9 mouse cellular contexts compared by ENCODE assay signal in genomic region chr10:77864762-77865143, GRCm38 (mm10). TPM values are rescaled to one million over a fixed set of nuclear protein-coding genes. Genes with fewer than 3 reads are reported as not detected.
A peak's percentile ranks its signal among the peaks of the same experiment; 100 is the strongest.
DNase-seq lines count a peak whose midpoint lies in the region; ATAC-seq lines count a peak whose summit lies in the region.
"Had no signal": no experiment of that assay in that cellular context is flagged by ENCODE, and none has a peak within 500 bp of the region (broad histone marks: within the 10 kb centered on the region; RNA-seq: fewer than 3 reads in every experiment).

No protein-coding gene starts in this region.

- peaks cover 23% of the 10 kb centered on the region for H3K27me3 ChIP-seq in lung, embryonic 15.5 days
- H3K27me3 ChIP-seq in forebrain, embryonic 15.5 days = no peaks in the 10 kb centered on the region
- H3K27me3 ChIP-seq in limb, embryonic 13.5 days = 0 out of 2 replicates have a peak, but pooled peaks cover 3% of the 10 kb centered on the region
- H3K27me3 ChIP-seq in neural tube, embryonic 14.5 days (ENCODE audit: control insufficient read depth, insufficient read depth, low read length) = no peaks in the 10 kb centered on the region

- no peak for ATAC-seq in lung, embryonic 15.5 days (ENCODE audit: borderline replicate concordance, extremely low read depth, low FRiP score, low TSS enrichment)
- ATAC-seq in forebrain, embryonic 15.5 days (replicated peaks) = no peak
- ATAC-seq in limb, embryonic 13.5 days (ENCODE audit: low FRiP score, low read depth) = no peak
- peak; percentile 34; the same call in 1 of the 2 replicates for ATAC-seq in neural tube, embryonic 14.5 days (ENCODE audit: low read depth)
- no peak for ATAC-seq in megakaryocyte-erythroid progenitor cell, adult 5-6 weeks (replicated peaks; ENCODE audit: low FRiP score, low TSS enrichment, poor library complexity, severe bottlenecking)

- H3K4me3 ChIP-seq in lung, embryonic 15.5 days = no peak overlapping the region
- H3K4me3 ChIP-seq in forebrain, embryonic 15.5 days = peak overlapping the region; percentile 11; the same call in 1 of the 2 replicates
- peak overlapping the region; percentile 28 for H3K4me3 ChIP-seq in limb, embryonic 13.5 days
- no peak overlapping the region for H3K4me3 ChIP-seq in neural tube, embryonic 14.5 days (ENCODE audit: low read depth, low read length)

- WGBS in lung, embryonic 15.5 days = 36% methylated on average over 11 of the region's 11 CpGs
- WGBS in forebrain, embryonic 15.5 days = 35% methylated on average over 11 of the region's 11 CpGs
- 36% methylated on average over 11 of the region's 11 CpGs for WGBS in limb, embryonic 13.5 days
- 38% methylated on average over 11 of the region's 11 CpGs for WGBS in neural tube, embryonic 14.5 days

- no peaks in the 10 kb centered on the region for H3K9me3 ChIP-seq in lung, embryonic 15.5 days
- H3K9me3 ChIP-seq in forebrain, embryonic 15.5 days = no peaks in the 10 kb centered on the region
- no peaks in the 10 kb centered on the region for H3K9me3 ChIP-seq in limb, embryonic 13.5 days
- no peaks in the 10 kb centered on the region for H3K9me3 ChIP-seq in neural tube, embryonic 14.5 days (ENCODE audit: control insufficient read depth, low read length)

- no peak for DNase-seq in lung, postnatal 14 days
- DNase-seq in thymus, postnatal 10 days (ENCODE audit: low spot score in 2 of 2) = no peak
- DNase-seq in heart, postnatal 36 days = no peak

- intact Hi-C loops in heart, postnatal 36 days (cut with DNase I) = no loop called here

- H3K9ac ChIP-seq in lung, embryonic 15.5 days = no peak overlapping the region
- 0 out of 2 replicates have a peak overlapping the region, but pooled peaks have one; percentile 22 for H3K9ac ChIP-seq in forebrain, embryonic 15.5 days (replicated peaks)
- no peak overlapping the region for H3K9ac ChIP-seq in limb, embryonic 13.5 days
- no peak overlapping the region for H3K9ac ChIP-seq in neural tube, embryonic 14.5 days (replicated peaks; ENCODE audit: low read depth, low read length)

- H3K4me1 ChIP-seq in lung, embryonic 15.5 days = peaks cover 4% of the 10 kb centered on the region; the same call in 1 of the 2 replicates
- no peaks in the 10 kb centered on the region for H3K4me1 ChIP-seq in forebrain, embryonic 15.5 days
- 0 out of 2 replicates have a peak, but pooled peaks cover 5% of the 10 kb centered on the region for H3K4me1 ChIP-seq in limb, embryonic 13.5 days
- H3K4me1 ChIP-seq in neural tube, embryonic 14.5 days (ENCODE audit: control insufficient read depth, insufficient read depth, low read length) = no peaks in the 10 kb centered on the region

- H3K27ac ChIP-seq in lung, embryonic 15.5 days = no peak overlapping the region
- no peak overlapping the region for H3K27ac ChIP-seq in forebrain, embryonic 15.5 days (replicated peaks)
- no peak overlapping the region for H3K27ac ChIP-seq in limb, embryonic 13.5 days
- no peak overlapping the region for H3K27ac ChIP-seq in neural tube, embryonic 14.5 days (ENCODE audit: low read depth, low read length)

- H3K4me2 ChIP-seq in lung, embryonic 15.5 days = peak overlapping the region; percentile 33
- peak overlapping the region; percentile 18 for H3K4me2 ChIP-seq in forebrain, embryonic 15.5 days (replicated peaks)
- H3K4me2 ChIP-seq in limb, embryonic 13.5 days (replicated peaks) = peak overlapping the region; percentile 52
- H3K4me2 ChIP-seq in neural tube, embryonic 14.5 days (ENCODE audit: low read depth, low read length) = peak overlapping the region; percentile 0; the same call in 1 of the 2 replicates

- no peaks in the 10 kb centered on the region for H3K36me3 ChIP-seq in lung, embryonic 15.5 days
- H3K36me3 ChIP-seq in forebrain, embryonic 15.5 days = no peaks in the 10 kb centered on the region
- H3K36me3 ChIP-seq in limb, embryonic 13.5 days = no peaks in the 10 kb centered on the region
- no peaks in the 10 kb centered on the region for H3K36me3 ChIP-seq in neural tube, embryonic 14.5 days (ENCODE audit: control insufficient read depth, insufficient read depth, low read length)

RNA-seq across cellular contexts. Expression of gene Gm3285, which starts 3.0 kb away (rescaled TPM):
- polyA plus RNA-seq in lung, embryonic 15.5 days (2015; fragmentation: Nextera tagmentation; extraction: Ambion mirVana) = not detected in 2 replicates
- not detected in 2 replicates for polyA plus RNA-seq in forebrain, embryonic 15.5 days (2015; fragmentation: Nextera tagmentation; extraction: Ambion mirVana)
- not detected in 2 replicates for polyA plus RNA-seq in limb, embryonic 13.5 days (2015; fragmentation: Nextera tagmentation; extraction: Ambion mirVana)
- polyA plus RNA-seq in neural tube, embryonic 14.5 days (2014; fragmentation: Nextera tagmentation; extraction: Ambion mirVana) = not detected in 2 replicates
- total RNA-seq in megakaryocyte-erythroid progenitor cell, adult 5-6 weeks (2014; fragmentation: Nextera tagmentation) = not detected in 2 replicates
- total RNA-seq in megakaryocyte-erythroid progenitor cell, adult 5-6 weeks (2017) = not detected in 2 replicates
- not detected for total RNA-seq in heart, postnatal 36 days (2021)
- polyA plus RNA-seq: heart, postnatal 0 days had no signal

RNA-seq across cellular contexts. Expression of gene Gm10318, which starts 12.1 kb away (rescaled TPM):
- polyA plus RNA-seq in lung, embryonic 15.5 days (2015; fragmentation: Nextera tagmentation; extraction: Ambion mirVana) = not detected in 2 replicates
- polyA plus RNA-seq in forebrain, embryonic 15.5 days (2015; fragmentation: Nextera tagmentation; extraction: Ambion mirVana) = not detected in 2 replicates
- not detected in 2 replicates for polyA plus RNA-seq in limb, embryonic 13.5 days (2015; fragmentation: Nextera tagmentation; extraction: Ambion mirVana)
- polyA plus RNA-seq in neural tube, embryonic 14.5 days (2014; fragmentation: Nextera tagmentation; extraction: Ambion mirVana) = 0.30 TPM in 1 of 2 replicates, not detected in the other
- total RNA-seq in megakaryocyte-erythroid progenitor cell, adult 5-6 weeks (2014; fragmentation: Nextera tagmentation) = not detected in 2 replicates
- not detected in 2 replicates for total RNA-seq in megakaryocyte-erythroid progenitor cell, adult 5-6 weeks (2017)
- total RNA-seq in heart, postnatal 36 days (2021) = not detected
- polyA plus RNA-seq: heart, postnatal 0 days had no signal

RNA-seq across cellular contexts. Expression of gene Gm36176, which starts 18.1 kb away (rescaled TPM):
- polyA plus RNA-seq in lung, embryonic 15.5 days (2015; fragmentation: Nextera tagmentation; extraction: Ambion mirVana) = not detected in 2 replicates
- not detected in 2 replicates for polyA plus RNA-seq in forebrain, embryonic 15.5 days (2015; fragmentation: Nextera tagmentation; extraction: Ambion mirVana)
- polyA plus RNA-seq in limb, embryonic 13.5 days (2015; fragmentation: Nextera tagmentation; extraction: Ambion mirVana) = not detected in 2 replicates
- polyA plus RNA-seq in neural tube, embryonic 14.5 days (2014; fragmentation: Nextera tagmentation; extraction: Ambion mirVana) = not detected in 2 replicates
- not detected in 2 replicates for total RNA-seq in megakaryocyte-erythroid progenitor cell, adult 5-6 weeks (2014; fragmentation: Nextera tagmentation)
- total RNA-seq in megakaryocyte-erythroid progenitor cell, adult 5-6 weeks (2017) = not detected in 2 replicates
- not detected for total RNA-seq in heart, postnatal 36 days (2021)
- polyA plus RNA-seq: heart, postnatal 0 days had no signal

RNA-seq across cellular contexts. Expression of gene Krtap10-10, which starts 29.0 kb away (rescaled TPM):
- not detected in 2 replicates for polyA plus RNA-seq in lung, embryonic 15.5 days (2015; fragmentation: Nextera tagmentation; extraction: Ambion mirVana)
- polyA plus RNA-seq in forebrain, embryonic 15.5 days (2015; fragmentation: Nextera tagmentation; extraction: Ambion mirVana) = not detected in 2 replicates
- not detected in 2 replicates for polyA plus RNA-seq in limb, embryonic 13.5 days (2015; fragmentation: Nextera tagmentation; extraction: Ambion mirVana)
- not detected in 2 replicates for polyA plus RNA-seq in neural tube, embryonic 14.5 days (2014; fragmentation: Nextera tagmentation; extraction: Ambion mirVana)
- total RNA-seq in megakaryocyte-erythroid progenitor cell, adult 5-6 weeks (2014; fragmentation: Nextera tagmentation) = not detected in 2 replicates
- not detected in 2 replicates for total RNA-seq in megakaryocyte-erythroid progenitor cell, adult 5-6 weeks (2017)
- not detected for total RNA-seq in heart, postnatal 36 days (2021)
- polyA plus RNA-seq: heart, postnatal 0 days had no signal

RNA-seq across cellular contexts. Expression of gene Lrrc3, which starts 37.6 kb away (rescaled TPM):
- 4.5 TPM in 2 replicates for polyA plus RNA-seq in lung, embryonic 15.5 days (2015; fragmentation: Nextera tagmentation; extraction: Ambion mirVana)
- 11.1 and 11.3 TPM in 2 replicates for polyA plus RNA-seq in forebrain, embryonic 15.5 days (2015; fragmentation: Nextera tagmentation; extraction: Ambion mirVana)
- polyA plus RNA-seq in limb, embryonic 13.5 days (2015; fragmentation: Nextera tagmentation; extraction: Ambion mirVana) = 4.1 and 4.7 TPM in 2 replicates
- 17.4 and 20.6 TPM in 2 replicates for polyA plus RNA-seq in neural tube, embryonic 14.5 days (2014; fragmentation: Nextera tagmentation; extraction: Ambion mirVana)
- total RNA-seq in megakaryocyte-erythroid progenitor cell, adult 5-6 weeks (2014; fragmentation: Nextera tagmentation) = not detected in 2 replicates
- total RNA-seq in megakaryocyte-erythroid progenitor cell, adult 5-6 weeks (2017) = not detected in 2 replicates
- under 1 TPM; 0.54 to 0.94 TPM for total RNA-seq in heart, postnatal 36 days (2021)

Comparison
In these comparisons a context has a peak if more than half of its experiments do, and no peak if none do; other contexts are left out.
1. H3K4me2 ChIP-seq: peak in every context shown above with its lines; median percentile 52 in limb, embryonic 13.5 days; 33 in lung, embryonic 15.5 days; 18 in forebrain, embryonic 15.5 days; 0 in neural tube, embryonic 14.5 days.
2. H3K4me3 ChIP-seq: peak in forebrain, embryonic 15.5 days (single experiment) and limb, embryonic 13.5 days (single experiment); none in lung, embryonic 15.5 days (single experiment) and neural tube, embryonic 14.5 days (single experiment).